Mouse (Mus musculus) Patski (cell line): ENCODE measurements around the gene Inpp5k. TPM values are rescaled to one million over a fixed set of nuclear protein-coding genes. Genes with fewer than 3 reads are reported as not detected.

ENCODE experiments used
- ATAC-seq: fragments of 100-300 bp; one replicate; pipeline ENCODE4 v1.8.0; 2021
- CTCF ChIA-PET: fragments of 350-600 bp; sonication (Branson Sonifier 250); formaldehyde crosslinking; loops from one replicate; lab custom pipeline; 2022; ENCODE audit warnings: inconsistent platforms; lab: Charles Lee
- POLR2A ChIA-PET: fragments of 350-600 bp; sonication (Branson Sonifier 250); formaldehyde crosslinking; loops from one replicate; lab custom pipeline; 2022; ENCODE audit warnings: antibody characterized with exemption, inconsistent platforms; lab: Charles Lee
- DNase-seq: peaks from one replicate; pipeline ENCODE4 v3.0.0-alpha.2; 2011; ENCODE audit warnings: low read depth, low spot score
- H3K27me3 ChIP-seq: fragments of 371-371 bp; one replicate; pipeline ENCODE4 v1.5.1; 2021
- CTCF ChIP-seq: fragments of 100-300 bp; IDR thresholded peaks from one replicate; pipeline ENCODE4 v1.5.1; 2021
- in situ Hi-C: fragments of 300-500 bp; cut with MboI; formaldehyde crosslinking; loops from 3 replicates; pipeline ENCODE4 v1.11.1; 2018; ENCODE audit warnings: low pct_unique_long_range_greater_than_20kb, mixed read lengths
- polyA plus RNA-seq: library from polyadenylated mRNA; unstranded; gene quantifications from one replicate; pipeline ENCODE4 v1.2.3, GENCODE M21; 2021

The Inpp5k gene
- polyA plus RNA-seq, 1 experiment from 2014 or later = 32.9 TPM

- ChIA-PET POLR2A (no interaction called here), CTCF (interaction anchor here (1.0 kb wide), 1 partner anchor 27 kb away, joined by 3 read pairs; no protein-coding TSS in a partner anchor)
- no peaks in the 10 kb centered on the region for H3K27me3 ChIP-seq
- ATAC-seq (no peak), DNase-seq (no peak)
- TF ChIP-seq CTCF = no peak
- in situ Hi-C loops = no loop called here
These were observed 28.4 kb downstream of the Inpp5k start for GRCm38 (mm10) chr11:75658996-75659750.

- ChIA-PET CTCF (interaction anchor here (1.0 kb wide), 1 partner anchor 26 kb away, joined by 3 read pairs; no protein-coding TSS in a partner anchor), POLR2A (no interaction called here)
- DNase-seq = no peak
- in situ Hi-C loops = no loop called here
- no peaks in the 10 kb centered on the region for H3K27me3 ChIP-seq
- ATAC-seq = no peak
- TF ChIP-seq CTCF = no peak
These were observed 29.3 kb downstream of the Inpp5k start for GRCm38 (mm10) chr11:75660081-75660590.

- ChIA-PET POLR2A (interaction anchor here (0.8 kb wide), 1 partner anchor 26 kb away, joined by 4 read pairs; no protein-coding TSS in a partner anchor), CTCF (no interaction called here)
- H3K27me3 ChIP-seq = no peaks in the 10 kb centered on the region
- DNase-seq = no peak
- TF ChIP-seq CTCF = no peak
- no peak for ATAC-seq
- in situ Hi-C loops = no loop called here
These were observed 30.4 kb downstream of the Inpp5k start for GRCm38 (mm10) chr11:75660941-75661800.

- ChIA-PET CTCF (no interaction called here), POLR2A (interaction anchor here (0.6 to 0.8 kb wide), 2 partner anchors 25 to 131 kb away, joined by 3 to 4 read pairs; no protein-coding TSS in a partner anchor)
- no peak for TF ChIP-seq CTCF
- in situ Hi-C loops = no loop called here
- no peak for DNase-seq
- H3K27me3 ChIP-seq = no peaks in the 10 kb centered on the region
- no peak for ATAC-seq
These were observed 31.3 kb downstream of the Inpp5k start for GRCm38 (mm10) chr11:75662131-75662530.

GRCm38 (mm10) chr11:75666296-75666695 is 35.5 kb downstream of the Inpp5k start:
- DNase-seq (no peak), ATAC-seq (no peak)
- H3K27me3 ChIP-seq = no peaks in the 10 kb centered on the region
- in situ Hi-C loops = no loop called here
- TF ChIP-seq CTCF = no peak
- POLR2A ChIA-PET = interaction anchor here (0.6 kb wide), 1 partner anchor 272 kb away, joined by 3 read pairs; no protein-coding TSS in a partner anchor
- CTCF ChIA-PET = no interaction called here

- POLR2A ChIA-PET = no interaction called here
- in situ Hi-C loops = no loop called here
These were observed 37.8 kb downstream of the Inpp5k start for GRCm38 (mm10) chr11:75668621-75669020.

GRCm38 (mm10) chr11:75669176-75669852 is 38.5 kb downstream of the Inpp5k start:
- DNase-seq (no peak), ATAC-seq (no peak)
- ChIA-PET CTCF (no interaction called here), POLR2A (no interaction called here)
- in situ Hi-C loops = no loop called here
- H3K27me3 ChIP-seq = no peaks in the 10 kb centered on the region
- TF ChIP-seq CTCF = no peak

More at GRCm38 (mm10) chr11:75668621-75669020, 37.8 kb downstream of the Inpp5k start:
- TF ChIP-seq CTCF = no peak
- DNase-seq = no peak
- ATAC-seq = no peak
- H3K27me3 ChIP-seq = no peaks in the 10 kb centered on the region
- CTCF ChIA-PET = no interaction called here

- ChIA-PET CTCF (no interaction called here), POLR2A (no interaction called here)
- DNase-seq (no peak), ATAC-seq (no peak)
- H3K27me3 ChIP-seq = no peaks in the 10 kb centered on the region
- TF ChIP-seq CTCF = no peak
- in situ Hi-C loops = no loop called here
These were observed 39.0 kb downstream of the Inpp5k start for GRCm38 (mm10) chr11:75669853-75670200.

GRCm38 (mm10) chr11:75671426-75672180 is 40.8 kb downstream of the Inpp5k start:
- no peak for ATAC-seq
- no peaks in the 10 kb centered on the region for H3K27me3 ChIP-seq
- in situ Hi-C loops = no loop called here
- ChIA-PET CTCF (no interaction called here), POLR2A (no interaction called here)
- no peak for DNase-seq
- no peak for TF ChIP-seq CTCF
